Mouse (Mus musculus): ENCODE results near the gene Serpind1.

Serpind1 gene

DNA sequence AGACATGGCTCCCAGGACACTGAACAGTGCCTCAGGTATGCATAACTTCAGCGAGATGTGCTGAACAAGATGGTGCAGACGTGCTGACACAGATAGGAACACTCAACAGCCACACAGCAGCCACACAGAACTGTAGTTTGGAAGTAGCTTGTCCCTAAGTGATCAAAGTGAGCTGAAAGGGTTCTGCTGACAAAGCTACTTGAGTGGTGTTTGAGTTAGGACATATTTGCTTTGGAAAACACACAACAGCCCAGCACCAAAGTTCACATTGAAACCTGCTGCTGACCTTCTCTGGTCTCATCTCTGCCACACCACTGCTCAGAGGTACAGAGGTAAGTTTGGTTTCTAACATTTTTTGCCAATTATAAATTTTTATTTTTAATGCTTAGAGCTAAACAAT lies at the start of gene Serpind1:
Gene Serpind1 (plus strand): TSS at position 256 of the 400 bp plus-strand sequence.
- no peak for DNase-seq (ENCODE audit: low spot score)

DNA sequence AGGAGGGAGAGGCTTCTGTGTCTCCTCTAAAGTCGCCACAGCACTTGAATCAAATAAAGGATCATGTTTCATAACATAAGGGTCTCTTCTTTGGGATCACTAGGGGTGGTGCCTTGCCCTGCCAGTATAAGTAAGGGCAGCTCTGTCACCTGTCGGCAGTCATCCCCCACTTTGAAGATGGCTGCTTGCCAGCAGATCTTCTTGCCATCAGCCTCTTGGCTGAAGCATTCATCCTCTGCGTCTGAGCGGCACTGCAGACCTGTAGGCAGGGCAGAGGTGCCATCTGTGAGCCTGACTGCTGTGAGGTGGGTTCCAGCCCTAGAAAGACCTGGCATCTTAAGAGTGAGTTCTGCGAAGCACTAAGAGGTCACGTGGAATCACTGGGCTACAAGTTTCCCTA lies 48.0 kb upstream of the Serpind1 start:
- no peak for DNase-seq (ENCODE audit: low spot score)

DNA sequence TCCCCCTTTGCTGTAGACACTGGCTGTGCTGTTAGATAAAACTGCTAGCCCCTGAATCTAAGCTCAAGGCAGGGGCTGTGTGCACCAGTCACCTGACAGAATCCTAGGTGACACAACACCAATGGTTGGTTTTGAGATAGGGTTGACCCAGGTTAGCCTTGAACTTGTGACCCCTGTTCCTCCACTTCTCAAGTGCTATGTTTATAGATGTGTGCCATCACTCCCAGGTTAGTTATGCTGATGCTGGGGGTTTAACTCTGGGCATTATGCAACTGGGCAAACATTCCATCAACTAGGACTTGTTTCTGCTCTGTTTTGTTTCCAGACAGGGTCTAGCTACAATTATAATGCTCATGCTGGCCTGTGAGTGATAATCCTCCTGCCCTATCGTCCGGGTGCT lies 44.1 kb upstream of the Serpind1 start:
- DNase-seq (ENCODE audit: low spot score) = no peak

DNA sequence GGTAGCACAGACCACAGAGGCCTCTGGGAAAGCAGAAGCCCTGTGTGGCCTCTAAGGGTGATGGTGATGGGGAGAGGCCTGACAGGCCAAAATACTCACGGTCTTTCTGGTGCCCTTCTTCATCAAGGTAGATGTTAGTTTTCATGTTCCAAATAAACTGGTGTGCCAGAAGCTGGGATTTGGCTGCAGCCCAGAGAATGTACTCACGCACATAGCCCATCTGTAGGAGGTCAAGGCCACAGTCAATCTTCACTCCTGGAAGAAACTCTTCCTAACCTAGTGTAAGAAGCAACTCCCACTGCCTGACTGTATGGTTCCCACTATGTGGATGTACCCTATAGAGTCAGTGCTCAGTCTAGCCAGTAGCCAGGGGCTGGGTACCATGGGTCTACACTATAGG lies 40.2 kb upstream of the Serpind1 start:
- DNase-seq (ENCODE audit: low spot score) = no peak

DNA sequence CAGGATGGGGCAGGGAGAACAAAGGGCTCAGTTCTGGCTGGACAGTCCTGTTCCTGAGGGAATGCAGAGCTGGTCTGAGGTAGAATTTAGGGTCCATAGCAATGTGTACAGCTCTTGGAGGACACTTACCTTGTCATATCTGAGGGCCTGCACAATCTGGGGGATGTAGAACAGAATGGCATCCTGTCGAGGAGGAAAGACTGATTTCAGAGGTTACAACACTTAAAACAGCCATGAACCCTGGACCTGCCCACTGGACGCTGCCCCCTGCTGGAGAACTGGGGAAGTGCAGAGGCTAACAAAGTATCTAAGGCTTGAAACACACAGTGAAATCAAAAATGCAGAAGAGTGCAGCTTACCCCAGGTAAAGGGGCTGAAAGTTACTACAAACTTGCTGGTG lies 38.4 kb upstream of the Serpind1 start:
- peak; percentile 85 for DNase-seq (ENCODE audit: low spot score)

DNA sequence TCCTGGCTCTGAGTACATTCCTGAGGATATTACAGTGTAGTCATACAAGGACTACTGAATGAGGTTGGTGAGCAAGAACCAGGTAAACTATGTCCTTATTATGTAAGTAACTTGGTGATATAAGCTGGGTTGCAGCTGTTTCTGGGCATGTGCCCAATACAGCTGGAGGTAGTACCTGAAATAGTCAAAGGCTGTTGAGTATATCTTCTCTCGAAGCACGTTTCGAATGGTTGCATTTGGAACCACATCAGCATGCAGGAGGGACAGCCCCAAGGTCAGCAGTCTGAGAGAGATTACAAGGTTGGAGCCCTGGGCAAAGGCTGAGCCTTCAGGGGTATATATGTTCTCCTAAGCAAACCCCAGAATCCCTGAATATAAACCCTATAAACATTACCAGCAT lies 30.4 kb upstream of the Serpind1 start:
- DNase-seq (ENCODE audit: low spot score) = no peak

DNA sequence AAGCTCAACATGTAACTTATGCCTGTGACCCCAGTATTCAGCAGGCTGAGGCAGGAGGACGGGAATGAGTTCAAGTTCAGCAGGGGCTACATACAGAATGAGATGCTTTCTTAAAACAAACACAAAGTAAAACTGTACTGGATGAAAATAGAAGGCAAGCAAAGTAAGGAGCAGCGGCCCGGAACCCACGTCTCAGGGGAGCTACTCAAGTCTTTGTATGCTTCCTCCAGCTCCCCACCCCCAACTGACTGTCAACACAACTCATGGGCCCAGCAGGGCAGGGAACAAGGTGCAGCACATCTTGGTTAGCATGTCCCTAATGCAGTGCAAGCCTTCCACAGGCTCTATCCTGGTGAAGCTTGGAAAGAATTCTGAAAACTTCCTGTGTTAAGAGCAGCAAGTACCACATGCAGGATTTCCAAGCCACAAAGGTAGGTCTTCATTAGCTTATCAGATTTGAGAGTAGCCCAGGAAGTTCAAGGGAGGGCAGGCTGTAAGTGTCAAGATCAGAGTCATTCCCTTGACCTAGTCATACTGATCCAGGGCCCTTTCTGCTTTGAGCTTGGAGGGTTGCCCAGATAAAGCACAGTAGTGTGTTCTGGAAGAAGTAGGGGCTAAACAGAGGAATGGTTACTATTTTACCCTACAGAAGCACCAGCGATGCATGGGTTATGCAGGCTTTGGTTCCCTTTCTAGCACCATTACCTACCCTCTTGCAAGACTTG lies 27.5 kb upstream of the Serpind1 start:
- no peak for DNase-seq (ENCODE audit: low spot score)

DNA sequence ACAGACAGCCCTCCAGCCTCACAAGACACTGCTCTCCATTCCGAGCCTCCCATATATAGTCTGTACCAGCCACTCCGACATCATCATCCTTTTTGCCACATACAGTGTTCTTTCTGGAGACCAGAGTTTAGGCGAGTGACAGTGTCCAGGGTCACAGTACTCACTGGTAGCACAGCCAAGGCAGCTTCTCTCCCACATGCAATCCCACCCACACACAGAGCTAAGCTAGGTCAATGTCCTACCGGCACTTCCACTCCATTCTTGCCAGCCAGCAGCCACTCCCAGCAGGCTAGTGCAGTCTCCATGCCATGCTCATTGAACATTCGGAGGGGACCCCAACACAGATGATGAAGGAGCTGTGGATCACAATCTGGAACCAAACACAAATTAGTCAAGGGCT lies 23.7 kb upstream of the Serpind1 start:
- no peak for DNase-seq (ENCODE audit: low spot score)

DNA sequence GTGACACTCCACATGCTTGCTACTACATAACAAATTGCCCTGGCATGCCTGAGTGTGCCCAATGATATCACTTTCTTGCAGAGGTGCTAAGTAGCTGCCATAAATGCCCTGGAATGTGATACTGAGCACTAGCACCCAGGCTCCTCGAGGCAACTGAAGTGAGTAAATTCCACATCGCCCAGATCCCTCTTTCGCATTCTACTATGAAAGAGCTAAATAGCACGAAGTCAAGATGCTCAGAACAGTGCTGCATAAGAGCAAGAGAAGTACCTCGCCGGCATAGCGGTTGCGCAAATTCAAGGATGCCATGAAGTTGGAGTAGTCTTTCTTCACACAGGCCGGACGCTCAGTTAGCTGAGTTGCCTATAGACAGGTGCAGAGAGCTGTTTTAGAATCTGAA lies 22.1 kb upstream of the Serpind1 start:
- no peak for DNase-seq (ENCODE audit: low spot score)

DNA sequence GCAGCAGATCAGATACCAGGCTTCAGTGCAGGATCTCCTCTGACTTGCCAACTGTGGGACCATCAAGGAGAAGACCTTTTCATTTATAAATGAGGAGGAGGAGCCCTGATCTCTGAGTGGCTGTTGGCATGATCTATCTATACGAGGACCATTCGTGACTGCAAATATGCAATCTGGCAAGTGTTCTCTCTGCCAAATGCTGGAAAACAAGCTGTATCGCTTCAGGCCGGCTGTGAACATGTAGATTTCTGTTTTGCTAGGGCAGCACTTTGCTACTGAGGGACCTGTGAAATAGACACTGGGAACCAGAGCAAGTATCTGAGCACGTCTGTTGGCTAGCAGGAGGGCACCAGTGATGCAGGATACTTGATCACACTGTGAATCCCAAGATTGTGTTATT lies 18.6 kb upstream of the Serpind1 start:
- no peak for DNase-seq (ENCODE audit: low spot score)

DNA sequence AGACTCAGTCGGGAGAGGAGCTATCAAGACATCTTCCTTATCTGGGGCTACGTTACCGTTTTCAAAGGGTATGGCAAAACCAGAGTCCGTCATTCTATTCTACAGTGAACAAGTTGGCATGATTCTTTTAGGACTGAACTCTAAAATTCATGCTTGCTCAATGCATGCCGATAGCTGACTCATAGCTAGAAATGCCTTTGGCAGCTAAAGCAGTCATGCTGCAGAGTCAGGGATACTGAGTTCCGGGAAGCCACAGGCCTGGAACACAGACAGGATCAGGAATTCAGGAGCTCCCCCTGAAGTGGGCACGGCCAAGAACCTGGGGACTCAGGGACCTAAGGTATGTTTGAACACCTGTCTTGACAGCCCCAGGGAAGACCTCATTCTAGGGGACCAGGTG lies 14.6 kb upstream of the Serpind1 start:
- DNase-seq (ENCODE audit: low spot score) = no peak

DNA sequence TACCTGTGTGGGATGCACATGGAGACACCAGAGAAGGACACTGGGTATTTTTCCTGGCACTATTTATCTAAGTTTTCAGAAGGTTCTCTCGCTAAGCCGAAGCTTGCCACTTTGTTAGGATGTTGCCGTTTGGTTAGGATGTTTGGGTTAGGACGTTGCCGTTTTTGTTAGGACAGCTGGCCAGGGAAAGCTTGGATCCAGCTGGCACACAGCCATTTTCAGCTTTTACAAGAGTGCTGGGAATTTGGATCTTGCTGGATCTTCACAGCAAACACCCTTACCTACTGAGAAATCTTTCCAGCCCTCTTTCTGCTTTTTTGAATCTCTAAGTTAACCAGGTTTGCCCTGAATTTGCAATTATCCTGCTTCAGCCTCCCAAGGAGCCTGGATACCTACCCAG lies 9.7 kb upstream of the Serpind1 start:
- no peak for DNase-seq (ENCODE audit: low spot score)

DNA sequence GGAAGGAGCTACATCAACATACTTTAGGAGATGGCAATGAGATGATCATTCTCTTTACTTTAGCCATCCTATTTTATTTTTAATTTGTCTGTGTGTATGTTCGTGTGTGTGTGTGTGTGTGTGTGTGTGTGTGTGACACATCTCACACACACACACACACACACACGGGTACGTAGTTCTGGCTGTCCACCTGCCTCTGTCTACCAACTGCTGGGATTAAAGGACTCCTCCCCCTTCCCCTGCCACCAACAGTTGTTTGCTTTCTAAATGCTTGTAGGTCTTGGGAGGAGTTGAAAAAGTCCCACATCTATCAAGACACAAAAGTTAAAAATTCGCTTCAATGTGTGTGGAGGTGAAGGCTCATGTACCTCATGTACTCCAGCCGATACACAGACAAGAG lies 6.4 kb upstream of the Serpind1 start:
- no peak for DNase-seq (ENCODE audit: low spot score)

DNA sequence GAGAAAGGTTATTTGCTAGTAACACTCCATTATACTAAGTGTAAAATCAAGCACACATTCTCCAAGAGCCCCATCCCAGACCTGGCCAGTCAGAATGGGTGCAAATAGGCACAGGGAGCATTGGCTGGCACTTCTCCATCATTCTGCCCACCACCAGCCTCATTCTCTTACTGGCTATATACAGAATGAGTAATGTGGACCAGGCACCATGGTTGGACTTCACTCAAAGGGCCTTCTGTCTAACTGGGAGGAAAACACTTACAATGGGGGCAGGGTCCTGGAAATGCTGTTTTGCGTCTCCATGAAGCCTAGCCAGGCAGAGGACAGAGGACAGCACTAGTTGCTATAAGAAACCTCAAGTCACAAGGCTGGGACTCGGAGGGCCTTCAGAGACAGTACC lies 5.1 kb upstream of the Serpind1 start:
- DNase-seq (ENCODE audit: low spot score) = no peak

DNA sequence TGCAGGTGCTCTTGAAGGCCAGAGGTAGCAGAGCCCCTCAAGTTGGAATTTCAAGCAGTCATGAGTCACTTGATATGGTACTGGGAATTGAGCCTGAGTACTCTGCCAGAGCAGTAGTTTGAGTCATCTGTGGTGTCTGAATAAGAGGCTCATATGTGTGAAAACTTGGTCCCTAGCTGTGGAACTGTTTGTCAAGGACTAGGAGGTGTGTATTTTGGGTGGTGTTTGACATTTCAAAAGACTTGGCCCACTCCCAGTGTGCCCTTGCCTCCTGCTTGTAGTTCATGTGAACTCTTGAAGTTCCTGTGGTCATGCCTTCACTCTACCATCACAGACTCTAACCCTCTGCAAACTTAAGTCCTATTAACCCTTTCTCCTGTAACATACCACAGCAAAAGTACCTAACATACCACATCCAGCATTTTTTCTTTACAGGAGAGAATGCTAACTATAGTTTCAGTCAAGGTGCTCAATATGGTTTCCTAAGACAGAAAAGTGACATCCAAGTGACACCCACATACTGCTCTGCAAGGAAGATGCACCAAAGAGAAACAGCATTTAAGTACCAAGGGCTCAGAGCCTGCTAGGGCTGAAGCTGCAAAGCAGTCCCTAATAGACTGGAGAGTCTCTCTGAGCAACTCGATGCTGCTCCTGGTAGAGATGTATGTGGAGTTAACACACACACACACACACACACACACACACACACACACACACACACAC lies 1.2 kb upstream of the Serpind1 start:
- DNase-seq (ENCODE audit: low spot score) = no peak

DNA sequence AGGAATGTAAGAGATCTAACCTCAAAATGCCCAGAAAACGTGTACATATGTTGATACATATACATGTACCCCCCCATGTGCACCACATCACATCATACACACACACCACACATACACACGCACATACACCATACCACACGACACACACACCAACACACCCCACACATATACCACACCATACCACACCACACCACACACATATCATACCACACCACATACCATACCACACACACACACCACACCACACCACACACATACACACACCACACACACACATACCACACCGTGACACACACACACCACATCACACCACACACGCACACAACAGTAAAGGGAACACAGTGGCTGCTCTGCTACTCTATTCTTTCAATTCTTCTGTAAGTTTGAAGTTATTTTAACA lies 684 bp downstream of the Serpind1 start:
- no peak for DNase-seq (ENCODE audit: low spot score)

DNA sequence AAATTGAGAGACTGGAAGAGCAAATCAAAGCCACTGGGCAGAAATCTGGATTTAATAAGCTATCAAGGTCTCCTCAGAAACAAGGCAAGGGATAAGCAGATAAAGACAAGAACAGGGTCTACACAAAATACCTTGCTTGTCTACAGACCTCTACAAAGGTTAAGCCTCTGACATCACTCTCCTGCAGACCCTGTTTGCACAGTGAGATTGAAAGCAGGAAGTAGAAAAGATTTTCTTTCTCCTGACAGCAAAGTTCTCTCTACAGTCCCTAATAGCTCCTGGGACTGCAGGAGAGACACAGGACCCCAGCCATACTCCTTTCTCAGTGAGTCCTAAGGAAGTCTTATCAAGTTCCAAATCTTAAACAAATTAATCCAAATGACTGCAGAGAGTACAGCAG lies 3.4 kb downstream of the Serpind1 start:
- DNase-seq (ENCODE audit: low spot score) = no peak

DNA sequence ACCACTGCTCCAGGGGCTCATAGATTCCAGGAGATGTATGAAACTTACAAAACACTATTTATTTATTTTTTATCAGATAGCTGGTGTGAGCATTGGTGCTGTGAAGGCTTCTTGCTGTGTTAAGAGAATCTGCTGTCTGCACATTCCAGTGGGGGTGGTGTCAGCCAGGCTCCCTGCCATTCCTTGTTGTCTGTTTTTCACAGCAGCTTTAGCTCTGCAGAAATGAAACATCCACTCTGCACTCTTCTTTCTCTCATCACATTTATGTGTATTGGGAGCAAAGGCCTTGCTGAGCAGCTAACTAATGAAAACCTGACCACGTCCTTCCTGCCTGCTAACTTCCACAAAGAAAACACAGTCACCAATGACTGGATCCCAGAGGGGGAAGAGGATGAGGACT lies 4.9 kb downstream of the Serpind1 start:
- DNase-seq (ENCODE audit: low spot score) = no peak

DNA sequence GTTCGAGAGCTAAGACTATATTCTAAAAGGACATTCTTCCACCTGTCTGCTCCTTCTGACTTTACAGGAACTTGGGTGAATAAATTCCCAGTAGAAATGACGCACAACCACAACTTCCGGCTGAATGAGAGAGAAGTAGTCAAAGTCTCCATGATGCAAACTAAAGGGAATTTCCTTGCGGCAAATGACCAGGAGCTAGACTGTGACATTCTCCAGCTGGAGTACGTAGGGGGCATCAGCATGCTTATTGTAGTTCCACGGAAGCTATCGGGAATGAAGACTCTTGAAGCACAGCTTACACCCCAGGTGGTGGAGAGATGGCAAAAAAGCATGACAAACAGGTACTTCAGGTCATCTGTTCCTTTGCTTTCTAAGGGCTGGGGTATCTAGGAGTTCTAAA lies 8.5 kb downstream of the Serpind1 start:
- DNase-seq (ENCODE audit: low spot score) = no peak

DNA sequence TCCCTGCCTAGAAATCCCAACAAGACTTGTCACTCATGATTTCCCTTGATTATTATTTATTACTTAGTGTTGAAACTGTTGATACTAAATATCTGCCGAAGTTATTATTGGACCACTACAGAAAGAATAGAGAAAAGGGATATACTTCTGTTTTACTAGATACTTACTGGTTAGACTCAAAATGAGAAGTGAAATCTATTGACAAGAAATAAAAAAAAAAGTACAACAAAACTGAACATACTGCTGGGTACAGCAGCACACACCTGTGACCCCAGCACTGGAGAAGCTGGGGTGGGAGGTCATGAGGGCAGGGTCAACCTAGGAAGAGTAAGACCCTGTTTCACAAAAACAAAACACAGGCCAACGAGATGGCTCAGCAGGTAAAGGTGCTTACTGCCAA lies 9.5 kb downstream of the Serpind1 start:
- no peak for DNase-seq (ENCODE audit: low spot score)

DNA sequence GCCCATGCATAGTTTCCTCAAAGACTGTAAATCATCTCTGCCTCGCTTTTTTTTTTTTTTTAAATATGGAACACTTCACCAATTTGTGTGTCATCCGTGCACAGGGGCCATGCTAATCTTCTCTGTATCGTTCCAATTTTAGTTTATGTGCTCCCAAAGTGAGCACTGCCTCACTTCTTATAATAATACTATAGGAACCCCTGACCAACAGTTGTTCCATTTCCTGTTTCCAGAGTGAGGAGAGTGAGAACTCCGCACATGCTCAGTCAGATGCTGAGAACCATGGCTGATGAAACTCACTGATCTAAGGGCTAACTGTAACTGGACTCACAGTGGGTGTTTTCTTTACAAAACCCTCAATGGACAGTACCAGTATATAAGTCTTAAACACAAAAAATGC lies 10.7 kb downstream of the Serpind1 start:
- DNase-seq (ENCODE audit: low spot score) = no peak

DNA sequence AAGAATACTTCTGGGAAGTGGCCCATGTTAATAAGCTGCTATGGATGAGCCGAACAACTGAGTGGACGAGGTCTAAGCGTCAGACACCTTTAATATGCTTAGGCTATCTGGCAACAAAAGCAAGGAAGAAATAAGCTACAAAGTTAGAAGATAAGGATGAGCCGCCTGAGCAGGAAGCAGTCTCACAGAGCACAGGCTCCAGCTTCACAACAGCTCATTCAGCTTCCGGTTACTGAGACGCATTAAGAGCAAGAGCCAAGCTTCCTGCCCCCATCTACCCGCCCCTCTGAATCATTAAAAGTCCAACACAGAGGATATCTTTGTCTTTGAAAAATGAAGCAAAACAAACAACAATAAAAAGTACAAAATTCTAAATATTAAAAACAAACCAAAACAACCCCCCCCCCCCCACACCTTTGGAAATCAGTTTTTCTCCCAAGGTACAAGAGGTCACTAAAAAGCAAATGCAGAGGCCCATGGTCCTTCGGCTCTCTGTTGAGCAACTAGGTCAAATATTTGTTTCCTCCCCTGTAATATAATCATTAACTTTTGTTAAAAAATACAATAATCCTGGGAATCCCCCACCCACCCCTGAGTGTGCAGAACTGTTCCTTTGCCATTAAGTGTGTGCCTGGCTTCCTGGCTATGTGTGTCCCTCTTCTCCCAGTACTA lies 14.1 kb downstream of the Serpind1 start:
- no peak for DNase-seq (ENCODE audit: low spot score)

DNA sequence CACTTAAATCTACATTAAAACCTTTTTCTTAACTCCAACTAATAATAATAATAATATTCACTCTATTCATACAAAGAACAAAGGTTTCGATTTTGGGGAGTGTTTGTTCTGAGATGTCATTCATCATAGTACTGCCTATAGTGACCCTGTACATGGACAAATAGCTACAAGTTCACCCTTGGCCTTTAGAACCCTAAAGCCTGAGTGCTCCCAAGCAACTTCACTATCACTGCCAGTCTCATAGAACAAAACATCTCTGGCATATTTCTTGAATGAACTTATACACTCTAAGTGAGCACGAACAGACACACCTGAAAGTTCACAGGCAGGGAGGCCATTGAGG lies 14.6 kb downstream of the Serpind1 start:
- no peak for DNase-seq (ENCODE audit: low spot score)

DNA sequence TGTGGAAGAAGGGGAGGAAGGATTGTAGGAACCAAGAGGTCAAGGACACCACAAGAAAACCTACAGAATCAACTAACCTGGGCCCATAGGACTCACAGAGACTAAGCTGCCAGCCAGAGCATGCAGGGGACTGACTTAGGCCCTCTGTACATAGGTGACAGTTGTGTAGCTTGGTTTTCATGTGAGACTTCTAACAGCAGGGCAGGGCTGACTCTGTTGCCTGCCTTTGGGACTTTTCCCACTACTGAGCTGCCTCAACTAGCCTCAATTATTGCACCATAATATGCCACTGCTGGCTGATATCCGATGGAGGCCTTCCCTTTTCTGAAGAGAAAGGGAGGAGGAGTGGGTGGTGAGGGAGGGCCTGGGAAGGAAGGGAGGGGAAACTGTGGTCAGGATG lies 15.6 kb downstream of the Serpind1 start:
- no peak for DNase-seq (ENCODE audit: low spot score)

Data from embryo, embryonic 10.5 days (tissue).